Mouse (Mus musculus) forebrain, embryonic 14.5 days (tissue): ENCODE results near the gene Gna13. TPM values are rescaled to one million over a fixed set of nuclear protein-coding genes. Genes with fewer than 3 reads are reported as not detected.

ENCODE experiments used
- ATAC-seq: fragments of 200-750 bp; cut with Nextera tagmentation; 2 replicates; pipeline ENCODE4 v1.8.0; 2017; ENCODE audit warnings: mild to moderate bottlenecking, moderate library complexity
- DNase-seq: peaks from one replicate; pipeline ENCODE4 v3.0.0-alpha.2; 2015; ENCODE audit warnings: low spot score
- H3K27ac ChIP-seq: fragments of 300-500 bp; sonication (generic); 2 replicates; pipeline ENCODE4 v1.5.1; 2014; ENCODE audit warnings: low read depth, mild to moderate bottlenecking, control low read depth, low read length, moderate library complexity
- H3K27me3 ChIP-seq: fragments of 300-500 bp; sonication (generic); replicated peaks from 2 replicates; pipeline ENCODE4 v1.6.1; 2014; ENCODE audit warnings: low read length, control low read depth, mixed read lengths; ENCODE audit not compliant: control insufficient read depth, insufficient read depth
- H3K36me3 ChIP-seq: fragments of 300-500 bp; sonication (generic); 2 replicates; pipeline ENCODE4 v1.6.1; 2014; ENCODE audit warnings: low read length, control low read depth; ENCODE audit not compliant: control insufficient read depth, insufficient read depth
- H3K4me1 ChIP-seq: fragments of 300-500 bp; sonication (generic); 2 replicates; pipeline ENCODE4 v1.6.1; 2014; ENCODE audit warnings: antibody characterized with exemption, low read length, control low read depth; ENCODE audit not compliant: control insufficient read depth, insufficient read depth
- H3K4me2 ChIP-seq: fragments of 300-500 bp; sonication (generic); 2 replicates; pipeline ENCODE4 v1.6.1; 2014; ENCODE audit warnings: mild to moderate bottlenecking, control low read depth, low read length
- H3K4me3 ChIP-seq: fragments of 300-500 bp; sonication (generic); 2 replicates; pipeline ENCODE4 v1.5.1; 2014; ENCODE audit warnings: low read depth, low read length, control low read depth
- H3K9ac ChIP-seq: fragments of 300-500 bp; sonication (generic); 2 replicates; pipeline ENCODE4 v1.6.1; 2014; ENCODE audit warnings: mild to moderate bottlenecking, low read length, control low read depth, moderate library complexity
- H3K9me3 ChIP-seq: fragments of 300-500 bp; sonication (generic); replicated peaks from 2 replicates; pipeline ENCODE4 v1.6.1; 2016; ENCODE audit warnings: low read length, control low read depth, mixed read lengths; ENCODE audit not compliant: control insufficient read depth
- WGBS: fragments of 180-500 bp; shearing (Covaris S2); extraction: QIAGEN DNeasy Blood & Tissue Kit; methylation state at CpG from one replicate; pipeline ENCODE4 v1.1.7; 2014; 5-methylcytosine and 5-hydroxymethylcytosine counted together
- polyA plus RNA-seq: library from polyadenylated mRNA; unstranded; fragments of >200 nt; fragmentation: Nextera tagmentation; extraction: Ambion mirVana; gene quantifications from 2 replicates; pipeline ENCODE4 v1.2.1, GENCODE M21; 2014

Gna13 gene
- polyA plus RNA-seq, 1 experiment from 2014 or later: 13.7 TPM

- Histone ChIP-seq H3K27ac (no peak overlapping the region), H3K4me3 (no peak overlapping the region), H3K27me3 (no peaks in the 10 kb centered on the region), H3K9ac (no peak overlapping the region), H3K4me2 (no peak overlapping the region), H3K4me1 (peaks cover 4% of the 10 kb centered on the region), H3K36me3 (no peaks in the 10 kb centered on the region), H3K9me3 (no peaks in the 10 kb centered on the region)
- WGBS: 46% methylated on average over 7 of the region's 7 CpGs
- ATAC-seq (peak; percentile 40; the same call in 1 of the 2 replicates), DNase-seq (peak; percentile 48)
Measured at GRCm38 (mm10) chr11:109444600-109444999, 82.0 kb downstream of the Gna13 start.

GRCm38 (mm10) chr11:109445438-109446035 is 82.9 kb downstream of the Gna13 start:
- WGBS: 44% methylated on average over 13 of the region's 13 CpGs
- ATAC-seq: peak; percentile 69; the same call in 1 of the 2 replicates
- H3K4me1 ChIP-seq: no peaks in the 10 kb centered on the region
- H3K4me3 ChIP-seq: no peak overlapping the region
- no peaks in the 10 kb centered on the region for H3K9me3 ChIP-seq
- no peak overlapping the region for H3K4me2 ChIP-seq
- H3K27ac ChIP-seq: no peak overlapping the region
- DNase-seq: peak; percentile 75
- H3K9ac ChIP-seq: no peak overlapping the region
- H3K36me3 ChIP-seq: no peaks in the 10 kb centered on the region
- H3K27me3 ChIP-seq: no peaks in the 10 kb centered on the region

Other genes with a start within 250 kb of the Gna13 start
- gene E030025P04Rik, start 218.5 kb upstream of the Gna13 start, polyA plus RNA-seq: not detected in 2 replicates
- gene Rgs9, start 64.7 kb upstream of the Gna13 start, polyA plus RNA-seq: 4.3 and 5.4 TPM in 2 replicates
- gene 9930022D16Rik, start 51.1 kb downstream of the Gna13 start, polyA plus RNA-seq: not detected in 2 replicates
- gene Amz2, start 63.1 kb downstream of the Gna13 start, polyA plus RNA-seq: 78.0 and 79.6 TPM in 2 replicates
- 5.1 and 6.2 TPM in 2 replicates for gene Arsg, start 110.5 kb downstream of the Gna13 start, polyA plus RNA-seq
- 2.8 and 4.4 TPM in 2 replicates for gene Slc16a6, start 110.8 kb downstream of the Gna13 start, polyA plus RNA-seq
- gene Wipi1, start 249.1 kb downstream of the Gna13 start, polyA plus RNA-seq: 5.7 and 6.9 TPM in 2 replicates